Mouse (Mus musculus): Measurements from ENCODE around the gene Zbtb45. TPM values are rescaled to one million over a fixed set of nuclear protein-coding genes. Genes with fewer than 3 reads are reported as not detected.

Zbtb45 gene
- polyA plus RNA-seq, 1 experiment from 2014 or later = 34.4 TPM

DNA sequence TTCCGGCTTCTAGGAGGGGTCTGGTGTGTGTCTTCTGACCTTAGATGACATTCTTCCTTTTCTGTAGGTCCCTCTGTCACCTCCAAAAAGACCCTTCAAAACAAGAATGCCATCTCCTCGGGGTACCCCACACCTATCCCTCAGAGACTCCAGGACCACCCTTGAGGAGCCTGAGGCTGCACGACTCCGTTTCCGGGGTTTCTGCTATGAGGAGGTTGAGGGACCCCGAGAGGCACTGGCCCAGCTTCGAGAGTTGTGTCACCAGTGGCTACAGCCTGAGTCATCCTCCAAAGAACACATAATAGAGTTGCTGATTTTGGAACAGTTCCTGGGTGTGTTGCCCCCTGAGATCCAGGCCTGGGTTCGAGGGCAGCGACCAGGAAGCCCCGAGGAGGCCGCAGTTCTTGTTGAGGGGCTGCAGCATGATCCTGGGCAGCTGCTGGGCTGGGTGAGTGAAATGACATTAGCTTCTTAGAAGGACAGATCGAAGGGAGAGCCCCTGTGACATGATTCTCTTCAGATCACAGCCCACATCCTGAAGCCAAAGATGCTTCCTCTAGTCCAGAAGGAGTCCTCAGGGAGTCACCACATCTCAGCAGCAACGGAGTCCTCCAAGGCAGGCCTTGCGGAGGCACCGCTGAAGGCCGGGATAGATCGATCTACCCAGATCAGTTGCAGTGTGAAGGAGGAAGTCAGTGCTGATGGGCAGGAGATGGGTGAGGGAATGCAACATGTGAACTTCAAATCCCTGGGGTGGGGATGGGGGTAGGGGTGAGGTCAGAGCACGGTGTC lies 30.7 kb downstream of the Zbtb45 start:
- peak overlapping the region; percentile 77 for H3K4me3 ChIP-seq

DNA sequence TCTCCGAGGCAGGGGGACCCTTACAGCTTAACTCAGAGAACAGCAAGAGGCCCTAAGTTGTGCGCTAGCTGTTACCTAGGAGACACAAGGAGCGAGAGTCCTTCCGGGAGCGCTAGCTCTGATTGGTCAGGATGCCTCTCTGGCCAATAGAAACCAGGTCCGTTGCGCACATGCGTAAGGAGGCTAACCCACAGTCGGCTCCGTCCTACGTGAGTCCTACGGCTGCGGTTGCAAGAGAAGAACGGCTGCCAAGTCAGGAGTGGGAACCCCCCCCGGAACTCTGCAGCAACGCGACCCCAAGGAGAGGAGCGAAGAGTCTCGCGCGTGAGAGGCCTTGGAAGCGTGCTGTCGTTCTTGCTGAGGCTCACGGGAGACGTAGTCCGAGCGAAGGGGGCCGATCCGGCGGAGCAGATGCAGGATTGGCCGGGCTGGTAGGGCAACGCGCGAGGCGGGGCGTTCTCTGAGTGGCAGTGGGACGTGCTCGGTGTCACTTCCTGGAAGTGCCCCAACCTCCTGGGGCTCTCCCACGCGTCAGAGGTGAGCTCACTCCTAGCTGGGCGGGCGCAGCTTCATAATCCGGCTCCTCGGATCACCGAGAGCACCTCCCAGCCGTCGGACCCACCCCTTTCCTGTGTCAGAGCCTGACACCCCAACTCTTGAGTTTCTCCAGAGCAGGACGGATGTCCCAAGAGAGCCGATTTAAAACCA lies 32.0 kb downstream of the Zbtb45 start, which contains the start of gene Zfp446:
TSS of gene Zfp446 (plus strand) at position 167 of the 708 bp plus-strand sequence.
- no peaks in the 10 kb centered on the region for H3K9me3 ChIP-seq
- peaks cover 21% of the 10 kb centered on the region for H3K4me1 ChIP-seq (replicated peaks)
- H3K27ac ChIP-seq = peak within 1 kb of the TSS; percentile 97
- no peaks in the 10 kb centered on the region for H3K27me3 ChIP-seq (ENCODE audit: insufficient read depth, poor library complexity, severe bottlenecking)
- WGBS = under 1% methylated on average over 49 of the region's 49 CpGs
- peak within 1 kb of the TSS; percentile 77 for H3K4me3 ChIP-seq
- DNase-seq (ENCODE audit: low spot score) = peak; percentile 98
- peaks cover 17% of the 10 kb centered on the region for H3K36me3 ChIP-seq

More for the DNA sequence above, 30.7 kb downstream of the Zbtb45 start:
- Histone ChIP-seq H3K4me1 (replicated peaks) (peaks cover 21% of the 10 kb centered on the region), H3K27me3 (ENCODE audit: insufficient read depth, poor library complexity, severe bottlenecking) (no peaks in the 10 kb centered on the region), H3K27ac (peak overlapping the region; percentile 97), H3K36me3 (peaks cover 15% of the 10 kb centered on the region), H3K9me3 (no peaks in the 10 kb centered on the region)
- 88% methylated on average over 18 of the region's 18 CpGs for WGBS
- DNase-seq (ENCODE audit: low spot score) = no peak

DNA sequence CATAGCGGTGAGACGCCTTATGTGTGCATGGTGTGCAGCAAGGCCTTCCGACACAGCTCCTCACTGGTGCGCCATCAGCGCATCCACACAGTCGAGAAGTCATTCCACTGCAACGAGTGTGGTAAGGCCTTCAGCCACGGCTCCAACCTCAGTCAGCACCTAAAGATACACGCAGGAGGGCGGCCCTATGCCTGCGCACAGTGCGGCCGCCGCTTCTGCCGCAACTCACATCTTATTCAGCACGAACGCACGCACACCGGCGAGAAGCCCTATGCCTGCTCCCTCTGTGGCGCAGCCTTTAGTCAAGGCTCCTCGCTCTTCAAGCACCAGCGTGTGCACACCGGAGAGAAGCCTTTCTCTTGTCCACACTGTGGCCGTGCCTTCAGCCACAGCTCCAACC lies 38.9 kb downstream of the Zbtb45 start:
- Histone ChIP-seq H3K4me3 (no peak overlapping the region), H3K4me1 (replicated peaks) (peaks cover 15% of the 10 kb centered on the region), H3K36me3 (peaks cover 46% of the 10 kb centered on the region), H3K27me3 (ENCODE audit: insufficient read depth, poor library complexity, severe bottlenecking) (no peaks in the 10 kb centered on the region), H3K27ac (no peak overlapping the region), H3K9me3 (peaks cover 3% of the 10 kb centered on the region; the same call in 1 of the 2 replicates)
- no peak for DNase-seq (ENCODE audit: low spot score)
- WGBS = 93% methylated on average over 25 of the region's 25 CpGs

DNA sequence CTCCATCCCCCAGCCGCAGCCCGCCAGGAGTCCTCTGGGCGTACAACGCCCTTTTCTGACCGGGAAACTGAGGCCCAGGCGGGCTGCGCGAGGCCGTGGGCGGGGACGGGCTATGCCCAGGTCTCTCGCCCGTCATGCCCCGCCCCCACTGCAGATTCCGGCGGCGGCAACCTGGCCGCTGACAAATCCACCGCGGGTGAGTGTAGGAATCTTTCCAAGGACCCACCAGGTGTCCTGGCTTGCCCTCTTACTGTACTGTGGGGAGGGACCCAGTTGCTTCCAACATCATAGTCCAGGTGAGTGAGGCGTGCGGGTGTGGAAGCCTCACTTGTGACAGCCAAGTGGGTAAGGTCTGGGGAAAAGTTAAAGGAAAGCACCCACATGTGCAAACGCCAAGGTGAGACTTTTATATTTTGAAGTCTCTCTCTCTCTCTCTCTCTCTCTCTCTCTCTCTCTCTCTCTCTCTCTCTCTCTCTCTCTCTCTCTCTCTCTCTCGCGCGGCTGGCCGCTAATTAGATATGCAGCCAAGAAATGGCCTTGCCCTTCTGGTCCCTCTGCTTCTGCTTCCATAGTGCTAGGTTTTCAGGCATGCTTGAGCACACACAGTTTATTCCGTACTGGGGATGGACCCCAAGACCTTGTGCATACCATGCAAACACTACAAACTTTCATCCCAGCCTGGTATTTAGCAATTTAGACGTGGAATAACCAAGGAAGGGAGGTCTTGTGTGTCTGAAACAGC lies 43.6 kb downstream of the Zbtb45 start:
- H3K27ac ChIP-seq = peak overlapping the region; percentile 95
- peak; percentile 14 for DNase-seq (ENCODE audit: low spot score)
- H3K9me3 ChIP-seq = peaks cover 3% of the 10 kb centered on the region; the same call in 1 of the 2 replicates
- H3K36me3 ChIP-seq = peaks cover 28% of the 10 kb centered on the region
- no peaks in the 10 kb centered on the region for H3K27me3 ChIP-seq (ENCODE audit: insufficient read depth, poor library complexity, severe bottlenecking)
- H3K4me1 ChIP-seq (replicated peaks) = peaks cover 27% of the 10 kb centered on the region
- under 1% methylated on average over 29 of the region's 29 CpGs for WGBS
- peak overlapping the region; percentile 90 for H3K4me3 ChIP-seq

DNA sequence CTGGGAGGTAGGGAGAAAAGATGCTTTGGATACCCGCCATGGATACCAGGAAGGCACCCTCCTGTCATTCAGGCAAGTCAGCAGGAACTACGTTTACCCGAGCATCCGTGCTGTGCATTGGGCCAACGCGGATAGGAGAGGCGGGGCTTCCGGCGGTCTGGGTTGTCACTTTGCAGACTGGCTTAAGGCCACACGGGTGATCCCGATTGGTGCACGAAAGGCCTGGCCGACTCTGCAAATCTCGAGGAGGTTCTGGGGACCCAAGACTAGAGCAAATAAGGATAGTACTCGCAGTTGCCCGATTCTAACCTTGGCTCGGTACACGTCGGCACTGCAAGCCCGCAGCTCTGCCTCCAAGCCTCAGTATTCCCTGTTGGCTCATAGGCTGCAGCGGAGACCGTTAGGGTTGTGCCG lies 44.1 kb downstream of the Zbtb45 start, which contains the start of gene Zfp324:
TSS of gene Zfp324 (plus strand) at position 161 of the 414 bp plus-strand sequence.
- H3K27ac ChIP-seq = peak within 1 kb of the TSS; percentile 95
- peak; percentile 89 for DNase-seq (ENCODE audit: low spot score)
- peak within 1 kb of the TSS; percentile 90 for H3K4me3 ChIP-seq
- peaks cover 22% of the 10 kb centered on the region for H3K36me3 ChIP-seq
- under 1% methylated on average over 23 of the region's 23 CpGs for WGBS
- peaks cover 31% of the 10 kb centered on the region for H3K4me1 ChIP-seq (replicated peaks)
- no peaks in the 10 kb centered on the region for H3K27me3 ChIP-seq (ENCODE audit: insufficient read depth, poor library complexity, severe bottlenecking)
- no peaks in the 10 kb centered on the region for H3K9me3 ChIP-seq

DNA sequence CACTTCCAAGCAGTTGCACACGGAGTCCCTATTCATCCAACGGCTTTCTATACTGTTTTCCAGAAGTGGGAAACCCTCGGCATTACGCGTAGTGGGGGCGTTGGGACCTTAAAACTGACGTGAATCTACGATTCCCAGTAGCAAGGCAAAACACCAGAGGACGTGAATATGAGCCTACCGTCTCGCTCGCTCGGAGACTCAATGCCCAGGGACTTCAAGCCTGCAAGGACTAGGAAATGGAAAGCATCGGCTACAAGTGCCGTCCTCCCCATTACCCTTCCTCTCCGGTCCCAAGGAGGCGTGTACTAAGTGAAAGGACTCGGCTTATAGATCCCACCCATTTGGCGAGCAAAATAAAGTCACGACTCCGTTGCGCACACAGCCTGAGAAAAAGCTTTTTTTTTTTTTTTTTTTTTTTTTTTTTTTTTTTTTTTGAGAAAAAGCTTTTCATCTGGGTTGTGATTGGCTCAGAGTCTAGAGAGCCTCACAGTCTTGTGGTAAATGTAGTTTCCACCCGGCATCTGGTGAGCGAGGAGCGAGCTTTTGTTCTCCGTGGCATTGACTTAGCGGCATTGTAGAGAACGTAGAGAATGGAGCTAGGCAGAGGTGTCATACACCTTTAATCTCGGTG lies 48.2 kb downstream of the Zbtb45 start:
- peak overlapping the region; percentile 89 for H3K27ac ChIP-seq
- peak overlapping the region; percentile 58 for H3K4me3 ChIP-seq
- 5% methylated on average over 29 of the region's 29 CpGs for WGBS
- H3K36me3 ChIP-seq = no peaks in the 10 kb centered on the region
- H3K4me1 ChIP-seq (replicated peaks) = peaks cover 22% of the 10 kb centered on the region
- H3K27me3 ChIP-seq (ENCODE audit: insufficient read depth, poor library complexity, severe bottlenecking) = no peaks in the 10 kb centered on the region
- peak; percentile 76 for DNase-seq (ENCODE audit: low spot score)
- no peaks in the 10 kb centered on the region for H3K9me3 ChIP-seq

DNA sequence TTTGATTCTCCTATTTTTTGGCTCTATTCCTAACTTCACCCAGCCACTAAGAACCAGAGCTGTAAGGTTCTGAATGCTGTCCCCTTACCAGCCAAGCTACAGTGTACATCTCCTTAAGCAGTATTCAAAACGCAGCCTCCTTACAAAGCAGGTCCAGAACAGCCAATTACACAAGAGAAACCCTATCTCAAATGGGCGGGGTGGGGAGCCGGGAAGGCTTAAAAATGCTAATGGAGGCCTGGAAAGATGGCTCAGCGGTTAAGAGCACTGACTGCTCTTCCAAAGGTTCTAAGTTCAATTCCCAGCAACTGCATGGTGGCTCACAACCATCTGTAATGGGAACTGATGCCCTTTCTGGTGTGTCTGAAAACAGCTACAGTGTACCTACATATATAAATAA lies 50.1 kb downstream of the Zbtb45 start:
- no peak for DNase-seq (ENCODE audit: low spot score)
- Histone ChIP-seq H3K27me3 (ENCODE audit: insufficient read depth, poor library complexity, severe bottlenecking) (no peaks in the 10 kb centered on the region), H3K36me3 (no peaks in the 10 kb centered on the region), H3K4me3 (no peak overlapping the region), H3K27ac (no peak overlapping the region), H3K9me3 (no peaks in the 10 kb centered on the region), H3K4me1 (replicated peaks) (peaks cover 8% of the 10 kb centered on the region)
- WGBS = 16% methylated on average over 4 of the region's 4 CpGs

DNA sequence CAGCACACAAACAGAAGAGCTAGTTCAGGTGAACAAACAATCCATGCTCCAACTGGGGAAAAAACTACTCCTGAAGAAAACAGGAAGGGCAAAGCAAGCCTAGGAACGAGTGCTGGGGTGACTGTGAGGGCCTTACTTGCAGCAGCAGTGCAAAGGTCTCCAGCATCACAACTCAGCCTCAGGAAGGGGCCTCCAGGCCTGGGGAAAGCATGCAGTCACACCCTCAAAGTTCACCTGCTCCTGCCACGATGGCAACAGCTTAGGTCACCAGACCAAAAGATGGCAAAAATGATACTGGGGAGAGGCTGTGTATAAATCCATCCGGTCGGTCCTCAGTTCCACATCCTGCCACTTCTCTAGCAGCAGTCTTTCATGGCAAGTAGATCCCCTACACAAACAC lies 50.9 kb downstream of the Zbtb45 start:
- WGBS = 80% methylated on average over 4 of the region's 4 CpGs
- no peak for DNase-seq (ENCODE audit: low spot score)
- H3K4me1 ChIP-seq (replicated peaks) = peaks cover 7% of the 10 kb centered on the region; the same call in 1 of the 2 replicates
- no peaks in the 10 kb centered on the region for H3K9me3 ChIP-seq
- no peaks in the 10 kb centered on the region for H3K36me3 ChIP-seq
- no peak overlapping the region for H3K4me3 ChIP-seq
- no peaks in the 10 kb centered on the region for H3K27me3 ChIP-seq (ENCODE audit: insufficient read depth, poor library complexity, severe bottlenecking)
- H3K27ac ChIP-seq = no peak overlapping the region

DNA sequence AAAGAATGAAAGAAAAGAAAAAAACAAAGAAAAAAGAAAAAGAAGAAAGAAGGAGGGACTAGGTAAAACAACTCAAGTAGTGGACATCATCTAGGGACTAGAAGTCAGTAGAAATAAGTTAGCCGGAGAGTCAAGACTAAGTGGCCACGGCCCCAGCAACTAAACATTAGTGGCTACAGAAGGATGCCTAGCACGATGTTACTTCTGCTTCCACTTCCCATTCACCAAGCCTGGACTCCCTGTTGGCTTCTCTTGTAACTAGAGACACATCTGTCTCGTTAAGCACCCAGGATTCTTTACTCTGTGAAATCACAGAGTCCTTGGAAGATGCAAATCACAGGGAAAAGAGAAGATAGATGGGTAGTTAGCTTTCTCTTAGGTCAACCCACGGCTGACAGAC lies 52.3 kb downstream of the Zbtb45 start:
- no peaks in the 10 kb centered on the region for H3K36me3 ChIP-seq
- no peaks in the 10 kb centered on the region for H3K27me3 ChIP-seq (ENCODE audit: insufficient read depth, poor library complexity, severe bottlenecking)
- no peak overlapping the region for H3K4me3 ChIP-seq
- no peak for DNase-seq (ENCODE audit: low spot score)
- WGBS = 75% methylated on average over 5 of the region's 5 CpGs
- no peaks in the 10 kb centered on the region for H3K9me3 ChIP-seq
- no peak overlapping the region for H3K27ac ChIP-seq
- H3K4me1 ChIP-seq (replicated peaks) = peaks cover 7% of the 10 kb centered on the region; the same call in 1 of the 2 replicates

DNA sequence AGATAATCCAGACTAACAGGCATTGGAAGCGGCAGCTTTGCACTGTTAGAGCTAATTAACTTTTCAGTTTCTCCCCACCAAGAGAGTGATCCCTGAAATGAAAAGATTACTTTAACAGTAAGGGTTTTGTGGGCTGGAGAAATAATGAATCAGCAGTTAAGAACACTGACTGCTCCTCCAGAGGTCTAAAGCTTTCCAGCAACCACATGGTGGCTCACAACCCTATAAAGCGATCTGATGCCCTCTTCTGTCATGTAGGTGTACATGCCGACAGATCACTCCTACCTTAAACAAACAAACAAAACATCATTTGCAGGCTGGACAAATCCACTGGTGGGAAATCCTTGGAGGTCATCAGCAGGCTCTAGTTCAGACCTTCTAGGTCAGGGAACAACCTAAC lies 54.9 kb downstream of the Zbtb45 start:
- Histone ChIP-seq H3K27ac (no peak overlapping the region), H3K27me3 (ENCODE audit: insufficient read depth, poor library complexity, severe bottlenecking) (no peaks in the 10 kb centered on the region), H3K4me3 (no peak overlapping the region), H3K9me3 (no peaks in the 10 kb centered on the region), H3K4me1 (replicated peaks) (peaks cover 8% of the 10 kb centered on the region), H3K36me3 (no peaks in the 10 kb centered on the region)
- DNase-seq (ENCODE audit: low spot score) = no peak
- WGBS = 65% methylated on average over 3 of the region's 3 CpGs
